Mouse (Mus musculus): ENCODE data around the gene Stambpl1.

- TF ChIP-seq CTCF (IDR thresholded peaks at IDR 0.05) (no peak), EP300 (IDR thresholded peaks at IDR 0.05) (no peak)
Measured at GRCm38 (mm10) chr19:34287656-34288415, 95.8 kb downstream of the Stambpl1 start.

Measured in lung, postnatal 0 days (tissue).